Mouse (Mus musculus): ENCODE measurements around the gene Prkcb. TPM values are rescaled to one million over a fixed set of nuclear protein-coding genes. Genes with fewer than 3 reads are reported as not detected.

Prkcb gene
- total RNA-seq, 2 experiments from 2014 or later = 365 to 390 TPM

DNA sequence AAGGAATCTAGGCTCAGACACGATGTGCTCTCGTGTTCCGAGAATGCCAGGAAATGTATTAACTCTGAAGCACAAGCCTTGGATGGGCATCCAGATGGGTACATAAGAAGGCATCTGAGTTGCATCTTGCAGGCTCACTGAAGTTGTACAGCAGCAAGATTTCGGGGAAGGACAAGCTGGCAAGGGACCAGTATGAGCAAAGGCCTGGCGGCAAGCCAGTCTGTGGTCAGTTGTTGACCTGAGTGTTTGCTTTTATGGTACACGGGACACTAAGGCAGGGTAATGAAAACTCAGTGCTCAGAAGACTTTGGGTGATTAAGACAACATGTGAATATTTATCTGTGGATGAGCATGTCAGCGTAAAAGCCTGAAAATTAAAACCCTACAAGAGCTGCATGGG, 69.3 kb downstream of the Prkcb start:
- intact Hi-C loops (cut with DNase I) = no loop called here
- no peak for DNase-seq

DNA sequence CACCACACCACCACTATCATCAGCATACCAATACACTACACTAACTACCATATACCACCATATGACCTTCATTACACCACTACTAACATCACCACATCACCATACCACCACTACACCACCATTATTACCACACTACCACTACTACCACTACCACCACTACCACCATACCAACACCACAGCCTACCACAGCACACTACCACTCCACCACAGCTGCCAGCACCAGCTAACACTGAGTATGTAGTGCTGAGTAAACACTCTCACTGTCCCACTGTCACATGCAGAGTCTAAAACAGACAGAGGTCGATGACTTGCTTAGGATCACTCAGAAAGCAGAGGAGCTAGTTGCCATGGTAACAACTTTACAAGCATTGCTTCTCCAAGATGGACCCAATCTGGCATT, 78.1 kb downstream of the Prkcb start:
- no peak for DNase-seq
- intact Hi-C loops (cut with DNase I) = no loop called here

DNA sequence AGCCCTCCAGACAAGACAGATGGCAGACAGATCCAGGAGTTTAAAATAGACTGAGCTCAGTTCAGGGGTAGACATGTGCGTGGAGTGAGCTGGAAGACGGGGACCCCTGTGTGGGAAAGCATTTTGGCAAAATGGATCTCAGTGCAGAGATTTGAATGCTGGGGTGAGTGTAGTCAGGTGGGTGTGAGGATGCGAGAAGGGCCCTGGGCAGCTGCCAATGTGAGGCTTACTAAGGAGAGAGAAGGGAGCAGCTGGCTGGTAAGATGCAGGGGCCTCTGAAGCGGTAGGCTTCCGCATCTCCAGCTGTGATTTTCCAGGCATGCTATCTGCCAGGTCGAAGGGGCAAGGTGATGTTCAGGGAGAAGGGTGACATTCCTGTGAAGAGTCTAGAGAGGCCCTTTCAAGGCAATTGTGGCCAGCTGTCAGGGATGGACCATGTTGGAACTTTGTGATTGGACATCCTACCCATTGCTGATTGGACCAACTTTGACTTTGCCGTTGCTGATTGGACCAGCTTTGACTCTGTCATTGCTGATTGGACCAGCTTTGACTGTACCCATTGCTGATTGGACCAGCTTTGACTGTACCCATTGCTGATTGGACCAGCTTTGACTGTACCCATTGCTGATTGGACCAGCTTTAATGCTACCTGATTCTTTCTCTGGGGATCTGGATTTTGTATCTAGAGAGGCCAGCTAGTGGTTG, 78.9 kb downstream of the Prkcb start:
- peak; percentile 39 for DNase-seq

DNA sequence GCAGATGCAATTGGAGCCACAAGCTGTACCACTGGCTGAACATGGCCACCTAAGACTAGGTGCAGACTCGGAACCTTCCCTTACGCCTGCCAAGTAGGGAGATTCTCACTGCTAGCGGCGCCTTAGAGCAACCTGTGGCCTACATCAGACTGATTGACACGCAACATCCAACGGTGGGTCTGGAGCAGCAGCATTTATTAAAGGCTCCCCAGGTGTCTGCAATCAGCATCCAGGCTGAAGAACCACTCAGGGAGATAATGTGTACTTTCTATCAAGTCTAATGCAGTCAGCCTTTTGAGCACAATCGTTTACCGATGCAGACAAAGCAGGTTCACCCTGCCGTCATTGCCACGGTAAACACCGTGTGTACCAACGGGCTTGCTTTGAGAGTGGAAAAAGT, 81.9 kb downstream of the Prkcb start:
- intact Hi-C loops (cut with DNase I) = no loop called here
- DNase-seq = no peak

More for the DNA sequence above, 78.9 kb downstream of the Prkcb start:
- intact Hi-C loops (cut with DNase I) = no loop called here

DNA sequence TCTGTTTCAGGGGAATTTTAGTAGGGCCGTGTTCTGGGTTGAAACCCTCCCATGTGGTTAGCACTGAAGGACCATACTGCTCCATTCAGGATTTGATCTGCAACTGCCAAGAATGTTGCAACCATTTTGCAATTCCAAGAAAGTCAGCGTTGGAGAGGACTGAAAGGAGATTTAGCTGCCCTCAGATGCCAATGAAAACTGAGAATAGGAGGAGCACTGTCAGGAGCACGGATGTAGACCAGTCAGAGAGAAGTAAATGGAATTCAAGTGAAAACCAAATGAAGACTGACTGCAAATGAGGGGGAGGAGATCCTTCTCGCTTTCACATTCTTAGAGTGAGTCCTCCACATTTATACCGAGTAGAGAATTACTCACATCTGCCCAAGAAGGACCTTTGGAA, 83.4 kb downstream of the Prkcb start:
- no peak for DNase-seq
- intact Hi-C loops (cut with DNase I) = no loop called here

DNA sequence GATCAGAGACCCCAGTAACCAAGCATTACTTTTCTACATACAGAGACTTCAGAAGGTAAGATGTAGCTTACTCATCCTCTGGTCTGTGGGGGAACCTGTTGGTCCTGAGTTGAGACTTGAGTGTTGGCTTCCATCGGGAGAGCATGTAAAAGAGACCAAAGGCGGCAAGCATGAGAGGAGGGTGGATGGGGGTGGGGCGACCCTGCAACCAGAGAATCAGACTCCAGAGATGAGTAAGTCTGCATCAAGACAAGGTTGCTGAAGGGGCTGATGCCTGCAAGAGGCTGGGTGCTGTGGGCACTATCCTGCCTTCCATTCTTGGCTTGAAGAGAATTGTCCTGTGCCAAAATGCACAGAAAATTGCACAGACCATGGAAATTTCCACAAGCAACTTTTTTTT, 83.8 kb downstream of the Prkcb start:
- intact Hi-C loops (cut with DNase I) = no loop called here
- no peak for DNase-seq

DNA sequence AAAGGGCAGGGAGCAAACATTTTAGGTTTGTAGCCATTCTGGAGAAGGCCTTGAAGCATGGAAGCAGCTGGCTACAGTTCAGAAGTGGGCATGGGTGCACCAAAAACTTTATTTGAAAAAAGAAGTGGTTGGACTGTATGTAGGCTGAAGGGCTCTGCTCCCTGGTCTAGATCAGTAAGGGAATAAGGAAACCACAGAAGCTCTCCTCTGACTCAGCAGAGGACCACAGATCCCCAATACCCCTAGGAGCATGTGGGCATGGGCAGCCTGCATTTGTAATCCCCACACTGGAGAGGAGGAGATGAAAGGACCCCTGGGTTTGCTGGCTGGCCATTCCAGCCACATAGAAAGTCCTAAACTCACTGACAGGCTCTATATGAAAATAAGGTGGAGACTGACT, 88.3 kb downstream of the Prkcb start:
- DNase-seq = no peak
- intact Hi-C loops (cut with DNase I) = no loop called here

DNA sequence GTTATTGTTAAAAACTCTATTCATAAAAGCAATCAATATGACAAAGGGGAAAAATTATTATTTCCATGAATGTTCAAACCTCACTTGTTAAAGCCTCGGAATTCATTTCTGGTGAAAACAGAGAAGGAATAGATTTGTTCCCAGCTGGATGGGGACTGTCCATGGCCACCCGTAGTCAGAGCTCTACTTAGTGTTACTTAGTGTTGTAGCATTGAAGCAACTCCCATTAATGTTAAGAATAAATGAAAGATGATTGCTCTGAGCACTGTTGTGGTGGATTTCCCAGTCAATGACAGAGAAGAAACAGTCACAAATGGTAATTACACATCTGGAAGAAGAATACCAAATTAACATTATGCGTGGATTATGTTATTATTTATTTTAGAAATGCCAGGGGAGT, 89.4 kb downstream of the Prkcb start:
- intact Hi-C loops (cut with DNase I) = no loop called here
- no peak for DNase-seq

DNA sequence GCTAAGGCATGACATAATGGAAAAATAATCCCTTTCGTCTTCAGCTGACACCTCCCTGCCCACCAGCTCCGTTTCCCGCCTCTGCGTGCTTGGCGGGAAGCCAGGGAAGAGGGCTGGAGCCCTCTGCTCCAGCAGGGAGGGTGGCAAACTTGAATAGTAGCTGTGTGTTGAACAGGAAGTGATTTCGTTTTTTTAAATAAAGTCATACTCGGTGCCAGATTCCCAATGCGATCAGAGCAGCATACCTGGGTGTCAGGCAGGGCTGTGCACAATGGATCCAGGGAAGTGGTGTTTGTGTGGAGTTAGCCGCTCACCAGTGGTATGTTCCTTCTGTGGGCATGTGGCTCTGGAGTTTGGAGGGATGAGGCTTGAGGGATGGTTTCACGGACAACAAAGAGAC, 89.9 kb downstream of the Prkcb start:
- intact Hi-C loops (cut with DNase I) = no loop called here
- peak; percentile 77 for DNase-seq

DNA sequence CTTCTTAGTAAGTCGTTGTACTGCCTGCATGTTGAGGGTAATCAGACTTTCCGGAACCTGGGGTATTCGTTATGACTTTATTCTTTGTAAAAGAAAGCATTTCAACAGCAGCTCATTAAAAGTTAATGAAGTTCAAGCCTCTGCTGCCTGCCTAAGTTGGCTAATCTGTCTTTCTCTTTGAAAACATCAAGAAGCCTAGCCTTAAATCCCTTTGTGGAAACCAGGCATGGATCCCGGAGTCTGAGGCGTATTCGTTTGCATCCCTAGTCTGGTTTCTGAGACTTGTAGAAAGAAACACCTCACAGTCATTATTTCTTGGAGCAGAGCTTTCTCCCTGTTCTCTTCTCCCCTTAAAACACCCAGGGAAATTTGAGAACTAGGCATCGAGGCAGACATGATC, 90.7 kb downstream of the Prkcb start:
- intact Hi-C loops (cut with DNase I) = no loop called here
- no peak for DNase-seq

DNA sequence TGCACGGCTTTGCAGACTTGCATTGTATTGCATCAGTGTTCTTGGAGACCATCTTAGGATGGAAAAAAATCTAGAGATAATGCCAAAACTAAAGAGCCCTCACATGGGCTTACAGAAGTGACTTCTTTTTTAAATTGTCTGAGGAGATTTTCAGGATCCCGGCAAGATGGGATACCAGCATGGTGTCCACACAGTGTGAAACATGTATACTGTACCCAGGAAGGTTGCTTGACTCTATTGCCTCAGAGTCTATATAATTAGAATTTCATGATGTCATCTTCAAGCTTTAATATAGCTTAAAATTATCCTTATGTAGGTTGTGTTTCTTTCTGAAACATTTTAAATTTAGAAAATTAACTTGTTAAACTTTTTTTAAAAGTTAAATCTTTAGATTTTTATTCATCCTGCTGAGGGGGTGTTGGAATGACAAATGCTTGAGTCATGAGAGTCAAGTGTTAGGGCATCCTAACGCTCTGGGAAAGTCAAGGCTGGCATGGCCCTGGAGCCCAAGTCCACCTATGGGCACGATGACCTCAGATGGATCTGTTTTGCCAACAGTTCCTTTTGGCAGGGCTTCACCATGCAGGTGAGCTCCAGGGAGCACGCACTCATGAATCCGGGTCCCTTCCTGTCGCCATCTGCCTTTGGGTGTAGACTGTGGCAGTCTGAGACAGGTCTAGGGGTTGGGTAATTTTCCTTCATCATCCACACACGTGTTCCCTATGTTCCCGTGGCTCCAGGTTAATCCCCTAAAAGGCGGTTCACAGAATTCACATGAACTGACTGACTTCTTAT, 92.0 kb downstream of the Prkcb start:
- intact Hi-C loops (cut with DNase I) = no loop called here
- DNase-seq = no peak

DNA sequence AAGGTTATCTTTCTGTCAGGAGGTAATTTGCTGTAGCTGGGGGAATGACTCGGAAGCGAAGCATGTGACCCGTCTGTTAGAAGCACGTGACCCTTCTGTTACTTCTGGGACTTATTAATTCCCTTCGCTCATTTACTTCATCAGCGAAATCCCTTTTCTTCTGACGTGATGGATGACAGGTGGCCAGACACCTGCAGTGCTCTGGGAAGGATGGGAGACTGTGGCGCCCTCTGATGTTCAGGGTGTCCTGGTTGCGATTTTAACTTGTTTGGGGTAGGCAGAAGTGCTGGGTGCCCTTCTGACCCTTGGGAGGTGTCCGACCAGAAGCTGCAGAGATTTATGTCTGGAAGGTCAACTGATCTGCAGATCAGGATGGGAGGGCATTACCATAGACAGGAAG, 93.0 kb downstream of the Prkcb start:
- intact Hi-C loops (cut with DNase I) = no loop called here
- DNase-seq = no peak

DNA sequence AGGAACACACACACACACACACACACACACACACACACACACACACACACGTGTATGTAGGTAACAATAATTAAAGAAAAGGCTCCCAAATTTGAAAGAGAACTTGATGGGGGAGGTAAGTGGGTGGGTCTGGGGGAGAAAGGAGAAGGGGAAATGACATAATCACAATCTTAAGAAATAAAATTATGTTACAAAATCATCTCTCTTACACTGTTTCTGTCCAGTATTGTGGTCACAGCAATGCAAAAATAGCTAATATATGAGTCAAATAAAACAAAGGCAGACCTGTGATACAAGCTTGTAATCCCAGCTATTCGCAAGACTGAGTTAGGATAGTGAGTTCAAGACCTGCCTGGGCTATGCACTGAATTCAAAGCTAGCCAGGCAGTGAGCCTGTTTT, 94.7 kb downstream of the Prkcb start:
- DNase-seq = no peak
- intact Hi-C loops (cut with DNase I) = no loop called here

DNA sequence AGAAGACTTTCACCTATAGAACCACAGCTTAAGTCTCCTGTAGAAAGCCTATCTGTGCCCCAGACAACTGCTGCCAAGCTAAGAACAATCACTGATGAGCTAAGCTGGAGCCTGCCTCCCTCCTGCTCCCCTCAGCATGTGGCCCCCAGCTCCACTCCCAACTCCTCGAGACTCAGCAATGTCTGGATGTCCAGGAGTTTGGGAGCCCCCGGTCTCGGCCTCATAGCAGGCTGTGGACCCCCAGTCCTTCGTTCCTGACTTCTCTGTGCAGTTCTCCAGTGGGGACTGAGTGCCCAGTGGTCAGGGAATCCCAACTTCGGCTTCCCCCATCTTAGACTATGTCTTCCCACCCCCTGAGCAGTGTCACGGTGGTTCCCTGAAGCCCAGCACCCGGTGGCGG, 96.3 kb downstream of the Prkcb start:
- DNase-seq = no peak
- intact Hi-C loops (cut with DNase I) = no loop called here

DNA sequence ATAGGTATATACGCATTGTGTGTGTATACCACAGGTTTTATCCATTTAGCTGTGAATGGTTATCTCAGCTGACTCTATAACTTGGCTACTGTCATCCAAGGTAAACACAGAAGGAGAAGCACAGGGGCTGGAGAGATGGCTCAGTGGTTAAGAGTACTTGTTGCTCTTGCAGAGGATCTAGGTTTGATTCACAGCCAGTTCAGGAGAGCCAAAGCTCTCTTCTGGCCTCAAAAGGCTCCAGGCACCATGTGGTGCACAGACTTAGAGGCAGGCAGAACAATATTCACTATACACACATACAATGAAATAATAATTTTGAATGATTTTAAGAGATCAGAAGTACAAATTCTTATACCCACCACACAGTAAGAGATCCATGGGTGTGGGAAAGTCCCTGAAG, 98.0 kb downstream of the Prkcb start:
- intact Hi-C loops (cut with DNase I) = no loop called here
- DNase-seq = no peak

DNA sequence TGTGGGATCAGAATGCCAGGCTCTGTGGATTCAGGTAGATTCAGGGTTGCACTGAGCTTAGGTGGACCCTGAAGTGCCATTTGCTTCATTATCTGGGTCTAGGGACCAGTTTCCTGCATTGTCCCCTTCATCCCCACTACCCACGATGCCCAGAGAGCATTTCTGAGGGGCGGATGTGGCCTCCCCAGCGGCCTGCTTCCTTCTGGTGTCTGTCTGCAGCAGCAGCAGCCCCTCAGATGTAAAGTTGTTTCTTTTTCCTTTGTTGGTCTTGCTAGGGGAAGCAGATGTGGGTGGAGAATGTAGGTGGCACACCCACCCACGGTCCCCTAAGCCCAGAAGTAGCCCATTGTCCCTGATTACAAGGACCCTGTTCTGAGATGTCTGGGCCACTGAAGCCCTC, 99.3 kb downstream of the Prkcb start:
- no peak for DNase-seq
- intact Hi-C loops (cut with DNase I) = no loop called here

DNA sequence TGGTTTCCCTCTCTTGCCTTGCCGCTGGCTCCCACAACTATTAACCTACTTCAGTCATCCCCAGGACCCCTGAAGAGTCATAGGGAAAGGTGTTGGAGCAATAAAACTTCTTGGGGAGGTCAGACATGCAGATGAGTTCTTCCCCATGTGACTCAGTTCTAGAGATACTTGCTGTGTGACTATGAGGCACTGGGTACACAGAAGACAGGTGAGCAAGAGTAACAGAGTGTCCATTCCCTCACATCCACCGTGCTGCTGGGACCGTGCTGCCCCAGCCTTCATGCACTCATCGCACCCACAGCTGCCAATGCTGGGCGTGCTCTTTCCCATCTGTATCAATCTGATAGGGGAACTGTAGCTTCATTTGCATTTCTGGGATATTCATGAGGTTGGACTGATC, 100.3 kb downstream of the Prkcb start:
- no peak for DNase-seq
- intact Hi-C loops (cut with DNase I) = no loop called here

DNA sequence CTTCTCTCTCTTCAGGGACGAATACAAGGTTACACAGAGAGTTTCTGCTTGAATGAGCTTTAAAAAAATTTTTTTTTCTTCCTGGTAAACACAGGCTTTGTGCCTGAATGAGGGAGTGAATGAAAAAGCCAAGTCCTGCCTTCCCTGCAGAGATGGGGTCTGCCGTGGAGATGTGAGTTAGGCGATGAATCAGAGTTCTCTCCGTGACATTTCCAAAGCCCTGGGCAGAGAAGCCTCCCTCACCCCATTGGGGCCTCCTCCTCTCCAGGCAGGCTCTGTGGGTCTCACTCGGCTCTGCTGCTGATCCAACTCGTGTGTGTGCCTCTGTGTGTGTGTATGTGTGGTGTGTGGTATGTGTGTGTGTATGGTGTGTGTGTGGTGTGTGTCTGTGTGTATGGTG, 101.1 kb downstream of the Prkcb start:
- intact Hi-C loops (cut with DNase I) = no loop called here
- peak; percentile 33 for DNase-seq

DNA sequence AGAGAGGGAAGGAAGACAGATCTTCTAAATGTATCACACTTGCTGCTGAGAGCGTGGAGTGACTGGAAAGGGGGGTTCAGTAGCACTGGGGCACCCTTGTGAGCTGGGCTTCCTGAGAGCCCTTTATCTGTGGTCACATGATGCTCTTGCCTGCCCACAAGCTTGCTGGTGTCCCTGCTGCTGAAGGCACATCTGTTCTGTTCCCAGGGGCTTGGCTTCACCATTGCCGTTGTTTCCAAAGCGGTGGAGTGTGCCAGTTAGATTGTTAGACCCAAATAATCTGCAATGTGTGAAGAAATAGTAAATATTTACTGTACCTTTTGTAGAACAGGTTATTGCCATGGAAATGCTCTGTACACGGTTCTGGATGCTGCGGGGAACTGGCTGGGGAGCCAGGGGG, 101.6 kb downstream of the Prkcb start:
- intact Hi-C loops (cut with DNase I) = no loop called here
- peak; percentile 38 for DNase-seq

DNA sequence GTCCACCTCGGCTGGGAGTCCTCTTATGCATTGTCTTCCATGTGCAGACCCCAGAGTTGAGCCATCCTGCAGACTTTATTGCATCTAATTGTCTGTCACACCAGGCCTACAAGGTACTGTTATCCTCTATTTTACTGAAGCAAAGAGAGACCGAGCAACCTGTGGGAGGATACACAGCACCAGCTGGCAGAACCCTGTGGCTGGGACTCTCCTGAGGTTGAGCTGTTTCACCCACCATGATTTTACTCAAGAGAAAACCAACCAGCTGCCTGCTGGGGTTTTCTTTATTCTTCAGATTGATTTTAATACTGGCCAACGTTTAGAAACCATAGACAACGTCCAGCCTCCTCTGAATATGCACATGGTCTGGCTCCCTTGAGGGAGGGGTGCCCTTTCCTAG, 102.1 kb downstream of the Prkcb start:
- no peak for DNase-seq
- intact Hi-C loops (cut with DNase I) = no loop called here

DNA sequence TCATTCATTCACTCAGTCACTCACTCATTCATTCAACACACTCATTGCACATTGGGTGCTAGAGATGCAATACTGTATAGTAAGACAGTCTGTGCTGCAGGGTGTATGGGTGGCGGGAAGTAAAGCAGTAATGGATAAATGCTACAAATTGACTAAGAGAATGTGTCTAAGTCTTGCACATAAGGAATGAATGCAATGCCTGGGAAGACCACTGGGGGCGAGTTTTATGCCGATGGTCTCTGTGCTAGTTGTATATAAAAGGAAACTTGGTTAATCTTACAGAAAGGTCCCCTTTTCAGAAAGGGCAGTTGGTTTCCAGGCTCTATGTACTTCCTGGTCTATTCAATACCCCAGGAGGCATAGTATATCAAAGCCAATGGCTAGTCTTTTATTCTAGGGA, 102.8 kb downstream of the Prkcb start:
- no peak for DNase-seq
- intact Hi-C loops (cut with DNase I) = no loop called here

DNA sequence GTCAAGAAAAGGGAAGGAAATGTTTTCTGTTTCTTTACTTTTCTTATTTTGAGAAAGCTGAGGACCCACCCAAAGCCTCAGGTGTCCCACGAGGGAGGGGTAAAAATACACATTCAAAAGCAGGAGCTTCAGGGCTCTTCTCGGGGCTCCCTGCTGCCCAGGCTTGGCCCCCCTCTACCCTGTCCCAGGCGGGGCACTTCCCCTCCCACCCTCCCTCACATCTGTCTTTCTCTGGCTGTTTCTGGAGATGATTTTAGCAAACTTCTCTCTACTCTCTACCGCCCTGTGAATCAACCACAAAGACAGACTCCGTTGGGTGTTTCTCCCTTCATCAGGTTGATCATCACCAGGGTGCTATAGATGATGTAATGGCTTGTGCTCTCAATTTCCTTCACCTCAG, 105.4 kb downstream of the Prkcb start:
- no peak for DNase-seq

More for the DNA sequence above, 105.4 kb downstream of the Prkcb start:
- intact Hi-C loops (cut with DNase I) = no loop called here

Measured in left cerebral cortex, postnatal 4 days (tissue).